Mouse (Mus musculus): Measurements from ENCODE around the gene Trim44. TPM values are rescaled to one million over a fixed set of nuclear protein-coding genes. Genes with fewer than 3 reads are reported as not detected.

Trim44 gene
- polyA plus RNA-seq, 1 experiment from 2014 or later = 23.7 TPM

GRCm38 (mm10) chr2:102377370-102377769 lies 30.3 kb downstream of the Trim44 start:
- peaks cover 11% of the 10 kb centered on the region for H3K4me1 ChIP-seq
- H3K27me3 ChIP-seq (replicated peaks; ENCODE audit: low read depth, poor library complexity, severe bottlenecking) = no peaks in the 10 kb centered on the region
- H3K36me3 ChIP-seq (replicated peaks) = peaks cover 17% of the 10 kb centered on the region
- no peak overlapping the region for H3K4me3 ChIP-seq
- 91% methylated on average over 2 of the region's 2 CpGs for WGBS
- H3K9me3 ChIP-seq = no peaks in the 10 kb centered on the region
- H3K27ac ChIP-seq (replicated peaks) = no peak overlapping the region
- DNase-seq (ENCODE audit: low spot score) = no peak

- WGBS = 77% methylated on average over 3 of the region's 3 CpGs
These were observed 34.1 kb downstream of the Trim44 start for GRCm38 (mm10) chr2:102373406-102374105.

GRCm38 (mm10) chr2:102372690-102373089 lies 34.9 kb downstream of the Trim44 start:
- Histone ChIP-seq H3K36me3 (replicated peaks) (peaks cover 10% of the 10 kb centered on the region), H3K9me3 (no peaks in the 10 kb centered on the region), H3K4me1 (no peaks in the 10 kb centered on the region), H3K4me3 (no peak overlapping the region), H3K27me3 (replicated peaks; ENCODE audit: low read depth, poor library complexity, severe bottlenecking) (no peaks in the 10 kb centered on the region), H3K27ac (replicated peaks) (no peak overlapping the region)
- no peak for DNase-seq (ENCODE audit: low spot score)

More at GRCm38 (mm10) chr2:102373406-102374105, 34.1 kb downstream of the Trim44 start:
- no peak overlapping the region for H3K4me3 ChIP-seq
- peaks cover 11% of the 10 kb centered on the region for H3K36me3 ChIP-seq (replicated peaks)
- H3K9me3 ChIP-seq = no peaks in the 10 kb centered on the region
- no peak for DNase-seq (ENCODE audit: low spot score)
- no peaks in the 10 kb centered on the region for H3K4me1 ChIP-seq
- no peak overlapping the region for H3K27ac ChIP-seq (replicated peaks)
- no peaks in the 10 kb centered on the region for H3K27me3 ChIP-seq (replicated peaks; ENCODE audit: low read depth, poor library complexity, severe bottlenecking)

- no peaks in the 10 kb centered on the region for H3K9me3 ChIP-seq
- no peaks in the 10 kb centered on the region for H3K27me3 ChIP-seq (replicated peaks; ENCODE audit: low read depth, poor library complexity, severe bottlenecking)
- no peak for DNase-seq (ENCODE audit: low spot score)
- H3K4me3 ChIP-seq = no peak overlapping the region
- H3K4me1 ChIP-seq = no peaks in the 10 kb centered on the region
- no peaks in the 10 kb centered on the region for H3K36me3 ChIP-seq (replicated peaks)
- H3K27ac ChIP-seq (replicated peaks) = no peak overlapping the region
These were observed 36.3 kb downstream of the Trim44 start for GRCm38 (mm10) chr2:102371332-102371731.

GRCm38 (mm10) chr2:102365983-102366545 lies 41.6 kb downstream of the Trim44 start:
- Histone ChIP-seq H3K27me3 (replicated peaks; ENCODE audit: low read depth, poor library complexity, severe bottlenecking) (no peaks in the 10 kb centered on the region), H3K4me1 (0 out of 2 replicates have a peak, but pooled peaks cover under 1% of the 10 kb centered on the region), H3K36me3 (replicated peaks) (no peaks in the 10 kb centered on the region), H3K4me3 (no peak overlapping the region), H3K27ac (replicated peaks) (no peak overlapping the region), H3K9me3 (no peaks in the 10 kb centered on the region)
- 91% methylated on average over 7 of the region's 7 CpGs for WGBS
- no peak for DNase-seq (ENCODE audit: low spot score)

- DNase-seq (ENCODE audit: low spot score) = no peak
- H3K4me3 ChIP-seq = no peak overlapping the region
- H3K36me3 ChIP-seq (replicated peaks) = no peaks in the 10 kb centered on the region
- H3K9me3 ChIP-seq = no peaks in the 10 kb centered on the region
- no peaks in the 10 kb centered on the region for H3K27me3 ChIP-seq (replicated peaks; ENCODE audit: low read depth, poor library complexity, severe bottlenecking)
- WGBS = 84% methylated on average over 4 of the region's 4 CpGs
- 0 out of 2 replicates have a peak, but pooled peaks cover 3% of the 10 kb centered on the region for H3K4me1 ChIP-seq
- H3K27ac ChIP-seq (replicated peaks) = no peak overlapping the region
These were observed 42.9 kb downstream of the Trim44 start for GRCm38 (mm10) chr2:102364565-102365200.

GRCm38 (mm10) chr2:102362896-102363530 lies 44.6 kb downstream of the Trim44 start:
- DNase-seq (ENCODE audit: low spot score) = no peak
- no peak overlapping the region for H3K4me3 ChIP-seq

GRCm38 (mm10) chr2:102362266-102362665 lies 45.4 kb downstream of the Trim44 start:
- Histone ChIP-seq H3K9me3 (no peaks in the 10 kb centered on the region), H3K27ac (replicated peaks) (no peak overlapping the region), H3K27me3 (replicated peaks; ENCODE audit: low read depth, poor library complexity, severe bottlenecking) (no peaks in the 10 kb centered on the region), H3K4me1 (0 out of 2 replicates have a peak, but pooled peaks cover 3% of the 10 kb centered on the region), H3K36me3 (replicated peaks) (peaks cover 2% of the 10 kb centered on the region), H3K4me3 (no peak overlapping the region)
- 85% methylated on average over 2 of the region's 2 CpGs for WGBS
- DNase-seq (ENCODE audit: low spot score) = no peak

More at GRCm38 (mm10) chr2:102362896-102363530, 44.6 kb downstream of the Trim44 start:
- no peaks in the 10 kb centered on the region for H3K9me3 ChIP-seq
- WGBS = 92% methylated on average over 1 of the region's 1 CpGs
- H3K36me3 ChIP-seq (replicated peaks) = no peaks in the 10 kb centered on the region
- H3K27ac ChIP-seq (replicated peaks) = no peak overlapping the region
- H3K4me1 ChIP-seq = 0 out of 2 replicates have a peak, but pooled peaks cover 3% of the 10 kb centered on the region
- no peaks in the 10 kb centered on the region for H3K27me3 ChIP-seq (replicated peaks; ENCODE audit: low read depth, poor library complexity, severe bottlenecking)

GRCm38 (mm10) chr2:102356879-102357695 lies 50.5 kb downstream of the Trim44 start:
- DNase-seq (ENCODE audit: low spot score) = no peak
- Histone ChIP-seq H3K36me3 (replicated peaks) (peaks cover 21% of the 10 kb centered on the region), H3K27me3 (replicated peaks; ENCODE audit: low read depth, poor library complexity, severe bottlenecking) (no peaks in the 10 kb centered on the region), H3K27ac (replicated peaks) (no peak overlapping the region), H3K9me3 (no peaks in the 10 kb centered on the region), H3K4me3 (no peak overlapping the region), H3K4me1 (0 out of 2 replicates have a peak, but pooled peaks cover 3% of the 10 kb centered on the region)
- WGBS = 92% methylated on average over 7 of the region's 7 CpGs

- H3K9me3 ChIP-seq = no peaks in the 10 kb centered on the region
- 79% methylated on average over 1 of the region's 1 CpGs for WGBS
- peaks cover 21% of the 10 kb centered on the region for H3K36me3 ChIP-seq (replicated peaks)
These were observed 53.6 kb downstream of the Trim44 start for GRCm38 (mm10) chr2:102354076-102354475.

GRCm38 (mm10) chr2:102341429-102341828 lies 66.2 kb downstream of the Trim44 start:
- no peaks in the 10 kb centered on the region for H3K9me3 ChIP-seq
- peaks cover 20% of the 10 kb centered on the region for H3K36me3 ChIP-seq (replicated peaks)
- no peaks in the 10 kb centered on the region for H3K27me3 ChIP-seq (replicated peaks; ENCODE audit: low read depth, poor library complexity, severe bottlenecking)
- DNase-seq (ENCODE audit: low spot score) = no peak
- no peak overlapping the region for H3K4me3 ChIP-seq
- no peak overlapping the region for H3K27ac ChIP-seq (replicated peaks)
- WGBS = 89% methylated on average over 2 of the region's 2 CpGs
- peaks cover 7% of the 10 kb centered on the region for H3K4me1 ChIP-seq

More at GRCm38 (mm10) chr2:102354076-102354475, 53.6 kb downstream of the Trim44 start:
- H3K4me1 ChIP-seq = no peaks in the 10 kb centered on the region
- no peak overlapping the region for H3K27ac ChIP-seq (replicated peaks)
- no peak for DNase-seq (ENCODE audit: low spot score)
- H3K27me3 ChIP-seq (replicated peaks; ENCODE audit: low read depth, poor library complexity, severe bottlenecking) = no peaks in the 10 kb centered on the region
- H3K4me3 ChIP-seq = no peak overlapping the region

GRCm38 (mm10) chr2:102336816-102337215 lies 70.8 kb downstream of the Trim44 start:
- H3K36me3 ChIP-seq (replicated peaks) = no peaks in the 10 kb centered on the region
- peaks cover 7% of the 10 kb centered on the region for H3K4me1 ChIP-seq
- H3K4me3 ChIP-seq = no peak overlapping the region
- 80% methylated on average over 1 of the region's 1 CpGs for WGBS
- no peaks in the 10 kb centered on the region for H3K27me3 ChIP-seq (replicated peaks; ENCODE audit: low read depth, poor library complexity, severe bottlenecking)
- peak; percentile 14 for DNase-seq (ENCODE audit: low spot score)
- no peak overlapping the region for H3K27ac ChIP-seq (replicated peaks)
- no peaks in the 10 kb centered on the region for H3K9me3 ChIP-seq
